13 mouse cellular contexts compared by ENCODE assay signal in genomic region chr2:34031421-34031820, GRCm38 (mm10).
DNase-seq lines count a peak whose midpoint lies in the region; ATAC-seq lines count a peak whose summit lies in the region.
"Had no signal": no experiment of that assay in that cellular context is flagged by ENCODE, and none has a peak within 500 bp of the region (broad histone marks: within the 10 kb centered on the region; RNA-seq: fewer than 3 reads in every experiment).

No protein-coding gene starts in this region.

- no peaks in the 10 kb centered on the region for H3K9me3 ChIP-seq in kidney, embryonic 16.5 days (ENCODE audit: low read length)
- no peaks in the 10 kb centered on the region for H3K9me3 ChIP-seq in kidney, embryonic 14.5 days (ENCODE audit: control insufficient read depth, low read length)
- H3K9me3 ChIP-seq in embryonic facial prominence, embryonic 13.5 days = no peaks in the 10 kb centered on the region
- no peaks in the 10 kb centered on the region for H3K9me3 ChIP-seq in hindbrain, embryonic 11.5 days (ENCODE audit: control insufficient read depth, low read length)
- no peaks in the 10 kb centered on the region for H3K9me3 ChIP-seq in midbrain, embryonic 14.5 days (ENCODE audit: control insufficient read depth, low read length)
- H3K9me3 ChIP-seq: embryonic facial prominence, embryonic 15.5 days had no signal

- no peak for ATAC-seq in kidney, embryonic 16.5 days (ENCODE audit: low FRiP score, low TSS enrichment)
- no peak for ATAC-seq in kidney, embryonic 14.5 days (ENCODE audit: low FRiP score, low TSS enrichment)
- no peak for ATAC-seq in embryonic facial prominence, embryonic 13.5 days (ENCODE audit: insufficient number of reproducible peaks, insufficient read depth, low FRiP score, low TSS enrichment, low read depth)
- ATAC-seq in hindbrain, embryonic 11.5 days (ENCODE audit: low FRiP score) = no peak
- ATAC-seq in midbrain, embryonic 14.5 days (ENCODE audit: low FRiP score, low TSS enrichment) = no peak
- ATAC-seq: activated CD4-positive, CD25-positive, alpha-beta regulatory T cell, adult 4 months had no signal

- H3K27me3 ChIP-seq in kidney, embryonic 16.5 days (ENCODE audit: insufficient read depth, low read length) = no peaks in the 10 kb centered on the region
- no peaks in the 10 kb centered on the region for H3K27me3 ChIP-seq in kidney, embryonic 14.5 days (ENCODE audit: control insufficient read depth, insufficient read depth, low read length)
- H3K27me3 ChIP-seq in embryonic facial prominence, embryonic 13.5 days = 0 out of 2 replicates have a peak, but pooled peaks cover 8% of the 10 kb centered on the region
- no peaks in the 10 kb centered on the region for H3K27me3 ChIP-seq in hindbrain, embryonic 11.5 days (ENCODE audit: control insufficient read depth, insufficient read depth, low read length)
- no peaks in the 10 kb centered on the region for H3K27me3 ChIP-seq in midbrain, embryonic 14.5 days (ENCODE audit: control insufficient read depth, insufficient read depth, low read length)
- H3K27me3 ChIP-seq: embryonic facial prominence, embryonic 15.5 days had no signal

- H3K9ac ChIP-seq in kidney, embryonic 16.5 days (replicated peaks; ENCODE audit: low read length) = no peak overlapping the region
- no peak overlapping the region for H3K9ac ChIP-seq in kidney, embryonic 14.5 days (ENCODE audit: low read depth, low read length)
- 0 out of 2 replicates have a peak overlapping the region, but pooled peaks have one; percentile 0 for H3K9ac ChIP-seq in embryonic facial prominence, embryonic 13.5 days
- no peak overlapping the region for H3K9ac ChIP-seq in hindbrain, embryonic 11.5 days (ENCODE audit: low read depth, low read length)
- no peak overlapping the region for H3K9ac ChIP-seq in midbrain, embryonic 14.5 days (replicated peaks; ENCODE audit: low read length)
- H3K9ac ChIP-seq: embryonic facial prominence, embryonic 15.5 days had no signal

- H3K36me3 ChIP-seq in kidney, embryonic 16.5 days (ENCODE audit: insufficient read depth, low read length) = no peaks in the 10 kb centered on the region
- no peaks in the 10 kb centered on the region for H3K36me3 ChIP-seq in kidney, embryonic 14.5 days (ENCODE audit: control insufficient read depth, insufficient read depth, low read length)
- no peaks in the 10 kb centered on the region for H3K36me3 ChIP-seq in embryonic facial prominence, embryonic 13.5 days
- no peaks in the 10 kb centered on the region for H3K36me3 ChIP-seq in hindbrain, embryonic 11.5 days (ENCODE audit: control insufficient read depth, insufficient read depth, low read length)
- H3K36me3 ChIP-seq in midbrain, embryonic 14.5 days (ENCODE audit: control insufficient read depth, insufficient read depth, low read length) = no peaks in the 10 kb centered on the region
- H3K36me3 ChIP-seq: embryonic facial prominence, embryonic 15.5 days had no signal

- no peak overlapping the region for H3K4me3 ChIP-seq in kidney, embryonic 16.5 days (ENCODE audit: low read length)
- no peak overlapping the region for H3K4me3 ChIP-seq in kidney, embryonic 14.5 days (ENCODE audit: low read length)
- no peak overlapping the region for H3K4me3 ChIP-seq in embryonic facial prominence, embryonic 13.5 days
- H3K4me3 ChIP-seq in hindbrain, embryonic 11.5 days (ENCODE audit: low read depth, low read length) = no peak overlapping the region
- no peak overlapping the region for H3K4me3 ChIP-seq in midbrain, embryonic 14.5 days (replicated peaks; ENCODE audit: low read depth, low read length)
- H3K4me3 ChIP-seq: embryonic facial prominence, embryonic 15.5 days had no signal

- peak overlapping the region; percentile 31; the same call in 1 of the 2 replicates for H3K27ac ChIP-seq in kidney, embryonic 16.5 days (ENCODE audit: low read length)
- H3K27ac ChIP-seq in kidney, embryonic 14.5 days (ENCODE audit: low read depth, low read length) = no peak overlapping the region
- no peak overlapping the region for H3K27ac ChIP-seq in embryonic facial prominence, embryonic 13.5 days
- 0 out of 2 replicates have a peak overlapping the region, but pooled peaks have one; percentile 31 for H3K27ac ChIP-seq in hindbrain, embryonic 11.5 days (ENCODE audit: low read depth, low read length)
- H3K27ac ChIP-seq in midbrain, embryonic 14.5 days (replicated peaks; ENCODE audit: low read depth, low read length) = peak overlapping the region; percentile 32
- H3K27ac ChIP-seq: embryonic facial prominence, embryonic 15.5 days had no signal

- H3K4me1 ChIP-seq in kidney, embryonic 16.5 days (ENCODE audit: insufficient read depth, low read length) = peaks cover 17% of the 10 kb centered on the region
- H3K4me1 ChIP-seq in kidney, embryonic 14.5 days (ENCODE audit: control insufficient read depth, insufficient read depth, low read length) = peaks cover 17% of the 10 kb centered on the region
- H3K4me1 ChIP-seq in embryonic facial prominence, embryonic 13.5 days = peaks cover 39% of the 10 kb centered on the region
- H3K4me1 ChIP-seq in hindbrain, embryonic 11.5 days (replicated peaks; ENCODE audit: control insufficient read depth, insufficient read depth, low read length) = peaks cover 8% of the 10 kb centered on the region
- H3K4me1 ChIP-seq in midbrain, embryonic 14.5 days (ENCODE audit: control insufficient read depth, insufficient read depth, low read length) = peaks cover 45% of the 10 kb centered on the region

- DNase-seq in hindbrain, embryonic 11.5 days (ENCODE audit: low spot score) = no peak
- no peak for DNase-seq in midbrain, embryonic 14.5 days
- DNase-seq in gastrocnemius, postnatal 25 days = no peak
- DNase-seq in cerebellum, postnatal 4 days (ENCODE audit: low spot score in 2 of 2) = no peak
- DNase-seq in spleen, postnatal 10 days (ENCODE audit: low spot score in 2 of 2) = no peak
- DNase-seq: gastrocnemius, postnatal 10 days; kidney, adult 9 months; spleen, adult 18-20 months had no signal

- peak overlapping the region; percentile 6; the same call in 1 of the 2 replicates for H3K4me2 ChIP-seq in kidney, embryonic 16.5 days (replicated peaks; ENCODE audit: low read depth, low read length)
- H3K4me2 ChIP-seq in kidney, embryonic 14.5 days (replicated peaks; ENCODE audit: low read depth, low read length) = no peak overlapping the region
- no peak overlapping the region for H3K4me2 ChIP-seq in embryonic facial prominence, embryonic 13.5 days
- no peak overlapping the region for H3K4me2 ChIP-seq in hindbrain, embryonic 11.5 days (replicated peaks; ENCODE audit: low read depth, low read length)
- peak overlapping the region; percentile 1; the same call in 1 of the 2 replicates for H3K4me2 ChIP-seq in midbrain, embryonic 14.5 days (ENCODE audit: low read length)
- H3K4me2 ChIP-seq: embryonic facial prominence, embryonic 15.5 days had no signal

- 28% methylated on average over 7 of the region's 7 CpGs for WGBS in kidney, embryonic 16.5 days
- 25% methylated on average over 7 of the region's 7 CpGs for WGBS in kidney, embryonic 14.5 days
- 24% methylated on average over 7 of the region's 7 CpGs for WGBS in embryonic facial prominence, embryonic 13.5 days
- 28% methylated on average over 7 of the region's 7 CpGs for WGBS in hindbrain, embryonic 11.5 days
- 17% methylated on average over 7 of the region's 7 CpGs for WGBS in midbrain, embryonic 14.5 days

Comparison
In these comparisons a context has a peak if more than half of its experiments do, and no peak if none do; other contexts are left out.
1. H3K27ac ChIP-seq: peak in kidney, embryonic 16.5 days (single experiment), hindbrain, embryonic 11.5 days (single experiment) and midbrain, embryonic 14.5 days (single experiment); none in kidney, embryonic 14.5 days (single experiment) and embryonic facial prominence, embryonic 13.5 days (single experiment).
2. H3K4me2 ChIP-seq: peak in kidney, embryonic 16.5 days (single experiment) and midbrain, embryonic 14.5 days (single experiment); none in kidney, embryonic 14.5 days (single experiment), embryonic facial prominence, embryonic 13.5 days (single experiment) and hindbrain, embryonic 11.5 days (single experiment).